Mouse (Mus musculus): ENCODE measurements at regions not wholly inside any gene's neighbourhood (a gene's known extent, or its start where the extent isn't known, plus 50 kb on each side); places are given as distances from the start of the nearest gene placed in this dataset.
"Not testable (repeated sequence)": the region's sequence is repeated elsewhere in the genome, so short reads cannot be mapped to it uniquely, and the experiment has no call there.

- H3K9me3 ChIP-seq = no peaks in the 10 kb centered on the region
- no peak for ATAC-seq (ENCODE audit: insufficient number of reproducible peaks, insufficient read depth, low FRiP score, low TSS enrichment)
- H3K4me3 ChIP-seq = no peak overlapping the region
- H3K27ac ChIP-seq = no peak overlapping the region
- no peaks in the 10 kb centered on the region for H3K4me1 ChIP-seq
- H3K4me2 ChIP-seq (replicated peaks) = no peak overlapping the region
- no peaks in the 10 kb centered on the region for H3K27me3 ChIP-seq
- H3K36me3 ChIP-seq = no peaks in the 10 kb centered on the region
- no peak overlapping the region for H3K9ac ChIP-seq
These were observed 1878.9 kb upstream of the Flrt2 start for GRCm38 (mm10) chr12:93812963-93813733.

GRCm38 (mm10) chr12:93850944-93851520 lies 1841.0 kb upstream of the Flrt2 start:
- ATAC-seq (ENCODE audit: insufficient number of reproducible peaks, insufficient read depth, low FRiP score, low TSS enrichment) = no peak
- no peak overlapping the region for H3K4me3 ChIP-seq
- H3K36me3 ChIP-seq = no peaks in the 10 kb centered on the region
- H3K4me2 ChIP-seq (replicated peaks) = no peak overlapping the region
- no peaks in the 10 kb centered on the region for H3K9me3 ChIP-seq
- no peaks in the 10 kb centered on the region for H3K4me1 ChIP-seq
- WGBS = 67% methylated on average over 1 of the region's 1 CpGs
- H3K27ac ChIP-seq = no peak overlapping the region
- no peak overlapping the region for H3K9ac ChIP-seq
- H3K27me3 ChIP-seq = no peaks in the 10 kb centered on the region

- Histone ChIP-seq H3K36me3 (no peaks in the 10 kb centered on the region), H3K9me3 (no peaks in the 10 kb centered on the region), H3K9ac (no peak overlapping the region), H3K4me2 (replicated peaks) (no peak overlapping the region), H3K4me1 (no peaks in the 10 kb centered on the region), H3K27ac (no peak overlapping the region), H3K27me3 (no peaks in the 10 kb centered on the region), H3K4me3 (no peak overlapping the region)
- no peak for ATAC-seq (ENCODE audit: insufficient number of reproducible peaks, insufficient read depth, low FRiP score, low TSS enrichment)
- WGBS = 50% methylated on average over 1 of the region's 1 CpGs
These were observed 1840.4 kb upstream of the Flrt2 start for GRCm38 (mm10) chr12:93851660-93852059.

DNA sequence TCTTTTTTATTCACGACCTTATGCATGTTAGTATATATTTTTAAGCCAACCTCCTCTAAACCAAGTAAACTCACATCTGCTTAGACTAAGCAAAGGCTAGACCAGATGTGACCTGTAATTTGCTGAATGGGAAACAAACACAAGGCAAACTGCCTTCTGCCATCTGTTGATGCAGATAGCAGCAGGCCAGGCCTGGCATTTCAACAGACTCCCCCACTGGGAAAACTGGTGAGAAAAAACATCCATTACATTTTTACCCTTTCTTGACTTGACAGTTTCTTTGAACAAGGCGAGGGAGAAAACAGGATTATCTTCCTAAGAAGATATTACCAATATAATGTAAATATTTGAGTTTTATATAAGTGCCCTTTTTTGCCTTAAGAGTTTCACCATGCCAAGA lies 1806.1 kb upstream of the Flrt2 start:
- WGBS = 60% methylated on average over 2 of the region's 2 CpGs
- Histone ChIP-seq H3K4me2 (replicated peaks) (no peak overlapping the region), H3K4me1 (no peaks in the 10 kb centered on the region), H3K9me3 (no peaks in the 10 kb centered on the region), H3K27me3 (no peaks in the 10 kb centered on the region), H3K36me3 (no peaks in the 10 kb centered on the region), H3K27ac (no peak overlapping the region), H3K9ac (no peak overlapping the region), H3K4me3 (no peak overlapping the region)
- ATAC-seq (ENCODE audit: insufficient number of reproducible peaks, insufficient read depth, low FRiP score, low TSS enrichment) = no peak

GRCm38 (mm10) chr12:93890109-93890508 lies 1801.9 kb upstream of the Flrt2 start:
- Histone ChIP-seq H3K4me1 (no peaks in the 10 kb centered on the region), H3K27me3 (no peaks in the 10 kb centered on the region), H3K9ac (no peak overlapping the region), H3K9me3 (no peaks in the 10 kb centered on the region), H3K4me2 (replicated peaks) (no peak overlapping the region), H3K27ac (no peak overlapping the region), H3K4me3 (no peak overlapping the region), H3K36me3 (no peaks in the 10 kb centered on the region)
- 91% methylated on average over 3 of the region's 3 CpGs for WGBS
- no peak for ATAC-seq (ENCODE audit: insufficient number of reproducible peaks, insufficient read depth, low FRiP score, low TSS enrichment)

DNA sequence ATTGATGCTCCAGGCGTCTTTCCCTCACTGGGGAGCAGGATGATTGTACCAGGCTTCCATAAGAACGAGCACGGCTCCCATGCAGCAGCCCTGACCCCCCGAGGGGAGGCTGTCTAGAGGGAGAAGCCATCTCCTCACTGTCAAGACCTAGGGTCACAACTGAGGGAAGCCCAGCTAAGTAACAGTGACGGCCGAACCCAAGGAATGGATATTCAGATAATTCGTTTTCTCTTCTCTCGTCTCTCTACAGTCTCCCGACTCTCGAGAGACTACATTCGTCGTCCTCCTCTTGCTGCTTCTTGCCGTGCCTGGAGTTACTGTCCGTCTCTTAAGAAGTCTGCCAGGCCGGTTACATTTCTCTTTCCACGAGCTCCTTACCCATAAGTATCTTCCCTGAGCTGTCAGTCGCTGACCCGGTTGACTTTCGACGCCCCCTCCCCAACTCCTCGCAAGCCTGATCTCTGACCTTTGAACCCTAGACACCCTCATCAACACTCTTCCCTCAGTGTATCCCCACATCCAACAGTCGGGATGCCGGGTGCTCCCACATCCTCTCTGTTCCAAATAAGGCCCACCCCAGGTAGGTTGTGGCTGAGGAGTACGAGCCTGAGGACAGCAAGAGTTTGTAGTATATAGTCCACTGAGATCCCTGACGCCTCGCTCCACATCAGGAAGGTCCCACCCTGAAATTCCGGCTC lies 1763.3 kb upstream of the Flrt2 start:
- H3K4me2 ChIP-seq (replicated peaks); H3K4me3 ChIP-seq; H3K27me3 ChIP-seq; H3K9me3 ChIP-seq; H3K27ac ChIP-seq; H3K9ac ChIP-seq; H3K36me3 ChIP-seq; H3K4me1 ChIP-seq: not testable (repeated sequence)
- peak; percentile 60; the same call in 1 of the 2 replicates for ATAC-seq (ENCODE audit: insufficient number of reproducible peaks, insufficient read depth, low FRiP score, low TSS enrichment)
- WGBS = 79% methylated on average over 1 of the region's 27 CpGs

DNA sequence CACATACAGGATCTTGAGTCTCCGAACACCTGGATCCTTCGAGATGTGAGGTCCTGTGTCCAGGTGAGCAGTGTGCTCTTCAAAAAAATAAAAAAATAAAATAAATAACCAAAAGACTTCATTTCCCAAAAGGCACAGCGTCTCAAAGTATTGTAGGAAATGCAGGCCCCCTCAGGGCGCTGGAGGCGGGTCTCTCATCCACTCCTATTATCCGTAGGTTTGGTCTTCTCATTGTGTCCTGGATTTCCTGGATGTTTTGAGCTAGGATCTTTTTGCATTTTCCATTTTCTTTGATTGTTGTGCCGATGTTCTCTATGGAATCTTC lies 1762.8 kb upstream of the Flrt2 start:
- H3K9me3 ChIP-seq; H3K4me3 ChIP-seq; H3K9ac ChIP-seq; H3K4me1 ChIP-seq; H3K36me3 ChIP-seq; ATAC-seq (ENCODE audit: insufficient number of reproducible peaks, insufficient read depth, low FRiP score, low TSS enrichment); H3K27ac ChIP-seq; H3K4me2 ChIP-seq (replicated peaks); H3K27me3 ChIP-seq: not testable (repeated sequence)
- 89% methylated on average over 5 of the region's 7 CpGs for WGBS

DNA sequence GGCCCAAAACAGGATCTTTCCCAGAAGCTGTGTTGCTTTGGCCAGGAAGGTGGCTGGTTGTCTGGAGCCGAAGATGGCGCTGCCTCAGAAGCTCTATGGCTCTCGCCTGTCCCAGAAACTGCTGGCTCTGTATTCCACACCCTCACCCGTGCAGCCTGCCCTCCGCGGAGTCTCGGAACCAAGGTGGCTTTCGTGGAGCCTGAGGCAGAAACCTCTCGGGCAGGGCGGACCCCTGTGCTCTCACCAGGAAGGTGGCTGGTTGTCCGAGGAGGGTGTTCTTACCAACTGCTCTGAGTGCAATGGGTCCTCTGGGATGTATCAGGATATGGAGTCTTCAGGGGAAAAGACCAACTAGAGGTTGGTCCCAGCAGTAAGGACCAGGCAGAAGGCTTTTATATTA lies 1761.8 kb upstream of the Flrt2 start:
- not testable (repeated sequence) for H3K27ac ChIP-seq; H3K27me3 ChIP-seq; H3K9me3 ChIP-seq; H3K4me3 ChIP-seq; H3K36me3 ChIP-seq; H3K9ac ChIP-seq; H3K4me1 ChIP-seq; ATAC-seq (ENCODE audit: insufficient number of reproducible peaks, insufficient read depth, low FRiP score, low TSS enrichment); H3K4me2 ChIP-seq (replicated peaks)
- WGBS = 93% methylated on average over 11 of the region's 11 CpGs

DNA sequence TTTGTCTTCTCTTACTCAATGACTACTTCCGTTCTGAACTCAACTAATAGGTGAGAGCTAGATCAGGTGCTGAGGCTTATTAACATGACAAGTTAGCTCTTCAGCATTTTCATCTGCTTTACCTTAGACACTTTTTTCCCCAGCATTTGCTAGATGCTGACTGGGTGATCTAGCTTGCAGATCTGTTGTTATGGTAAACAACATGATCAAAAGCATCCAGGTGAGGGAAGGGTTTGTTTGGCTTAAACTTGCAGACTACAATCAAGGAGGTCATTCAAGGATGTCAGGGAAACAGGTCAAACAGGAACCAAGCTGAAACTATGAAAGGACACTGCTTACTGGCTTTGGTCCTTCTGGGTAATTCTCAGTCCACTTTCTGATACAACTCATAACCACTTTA lies 1731.2 kb upstream of the Flrt2 start:
- no peak overlapping the region for H3K9ac ChIP-seq
- WGBS = 76% methylated on average over 1 of the region's 1 CpGs
- no peak for ATAC-seq (ENCODE audit: insufficient number of reproducible peaks, insufficient read depth, low FRiP score, low TSS enrichment)

DNA sequence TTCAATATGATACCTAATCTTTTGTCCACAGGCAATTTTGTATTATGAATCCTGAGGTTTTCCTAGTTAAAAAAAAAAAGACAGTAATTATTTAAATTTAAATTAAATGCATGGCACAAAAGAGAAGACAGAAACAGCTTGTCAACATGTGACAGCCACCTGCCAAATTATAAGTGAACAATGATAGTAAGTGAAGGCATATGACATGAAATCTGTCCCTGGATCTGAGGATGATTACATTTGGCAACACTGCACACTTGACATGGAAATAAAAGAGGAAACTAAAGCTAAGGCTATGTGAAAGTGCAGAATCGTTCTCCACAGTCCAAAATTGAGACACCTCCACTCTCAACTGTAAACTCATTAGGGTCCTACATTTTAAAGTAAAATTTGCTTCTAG lies 1710.7 kb upstream of the Flrt2 start:
- Histone ChIP-seq H3K4me2 (replicated peaks) (no peak overlapping the region), H3K27ac (no peak overlapping the region), H3K9me3 (no peaks in the 10 kb centered on the region), H3K4me1 (no peaks in the 10 kb centered on the region), H3K4me3 (no peak overlapping the region), H3K27me3 (no peaks in the 10 kb centered on the region), H3K36me3 (no peaks in the 10 kb centered on the region), H3K9ac (no peak overlapping the region)
- no peak for ATAC-seq (ENCODE audit: insufficient number of reproducible peaks, insufficient read depth, low FRiP score, low TSS enrichment)
- WGBS = 58% methylated on average over 1 of the region's 1 CpGs

More for the DNA sequence above, 1731.2 kb upstream of the Flrt2 start:
- no peak overlapping the region for H3K27ac ChIP-seq
- H3K9me3 ChIP-seq = no peaks in the 10 kb centered on the region
- no peaks in the 10 kb centered on the region for H3K4me1 ChIP-seq
- H3K27me3 ChIP-seq = no peaks in the 10 kb centered on the region
- no peaks in the 10 kb centered on the region for H3K36me3 ChIP-seq
- no peak overlapping the region for H3K4me2 ChIP-seq (replicated peaks)
- H3K4me3 ChIP-seq = no peak overlapping the region

GRCm38 (mm10) chr12:93991531-93991930 lies 1700.5 kb upstream of the Flrt2 start:
- H3K27me3 ChIP-seq = no peaks in the 10 kb centered on the region
- H3K4me1 ChIP-seq = no peaks in the 10 kb centered on the region
- H3K4me2 ChIP-seq (replicated peaks) = no peak overlapping the region
- no peaks in the 10 kb centered on the region for H3K9me3 ChIP-seq
- H3K36me3 ChIP-seq = no peaks in the 10 kb centered on the region
- ATAC-seq (ENCODE audit: insufficient number of reproducible peaks, insufficient read depth, low FRiP score, low TSS enrichment) = no peak
- 84% methylated on average over 1 of the region's 1 CpGs for WGBS
- H3K9ac ChIP-seq = no peak overlapping the region
- H3K27ac ChIP-seq = no peak overlapping the region
- no peak overlapping the region for H3K4me3 ChIP-seq

GRCm38 (mm10) chr12:93993875-93994274 lies 1698.2 kb upstream of the Flrt2 start:
- 58% methylated on average over 6 of the region's 6 CpGs for WGBS
- no peak overlapping the region for H3K9ac ChIP-seq
- H3K27ac ChIP-seq = no peak overlapping the region
- no peaks in the 10 kb centered on the region for H3K27me3 ChIP-seq
- no peak overlapping the region for H3K4me3 ChIP-seq
- no peaks in the 10 kb centered on the region for H3K9me3 ChIP-seq
- no peaks in the 10 kb centered on the region for H3K4me1 ChIP-seq
- no peaks in the 10 kb centered on the region for H3K36me3 ChIP-seq
- ATAC-seq (ENCODE audit: insufficient number of reproducible peaks, insufficient read depth, low FRiP score, low TSS enrichment) = no peak
- no peak overlapping the region for H3K4me2 ChIP-seq (replicated peaks)
